8 mouse cellular contexts compared by ENCODE assay signal in genomic region chr16:35022242-35023137, GRCm38 (mm10). TPM values are rescaled to one million over a fixed set of nuclear protein-coding genes. Genes with fewer than 3 reads are reported as not detected.
DNase-seq lines count a peak whose midpoint lies in the region; ATAC-seq lines count a peak whose summit lies in the region.

Gene Hacd2, plus strand, starts transcription at chr16:35022428.

- under 1% methylated on average over 84 of the region's 97 CpGs for WGBS in hindbrain, embryonic 12.5 days

- H3K36me3 ChIP-seq in hindbrain, embryonic 12.5 days, result peaks cover 3% of the 10 kb centered on the region; the same call in 1 of the 2 replicates

- H3K4me3 ChIP-seq in hindbrain, embryonic 12.5 days, result peak within 1 kb of the TSS; percentile 90

- 0 out of 2 replicates have a peak, but pooled peaks cover 4% of the 10 kb centered on the region for H3K4me1 ChIP-seq in hindbrain, embryonic 12.5 days

- ATAC-seq in hindbrain, embryonic 12.5 days (ENCODE audit: low FRiP score), result peak; percentile 98

- H3K9ac ChIP-seq in hindbrain, embryonic 12.5 days, result peak within 1 kb of the TSS; percentile 86

- H3K27me3 ChIP-seq in hindbrain, embryonic 12.5 days, result peaks cover 27% of the 10 kb centered on the region

- peak within 1 kb of the TSS; percentile 91 for H3K27ac ChIP-seq in hindbrain, embryonic 12.5 days

- DNase-seq in Muller cell, postnatal 12 days (ENCODE audit: inconsistent ontology term), result peak; percentile 96
- peak; percentile 95 for DNase-seq in cerebellum, adult 9-11 months
- DNase-seq in frontal cortex, postnatal 10 days (ENCODE audit: low spot score in 2 of 2), result peak; percentile 91 to 95
- peak; percentile 91 to 95 for DNase-seq in layer of hippocampus, postnatal 14 days (ENCODE audit: low spot score in 2 of 2)
- peak; percentile 95 for DNase-seq in lung, postnatal 14 days
- peak; percentile 80 for DNase-seq in retina, adult 2 months (ENCODE audit: low read depth, low spot score)
- DNase-seq in thymus, postnatal 36 days, result peak; percentile 94 to 95

- H3K4me2 ChIP-seq in hindbrain, embryonic 12.5 days (replicated peaks), result peak within 1 kb of the TSS; percentile 62

- no peaks in the 10 kb centered on the region for H3K9me3 ChIP-seq in hindbrain, embryonic 12.5 days (replicated peaks)

RNA-seq across cellular contexts. Expression of gene Hacd2, which starts in this region (rescaled TPM):
- 37.9 and 42.5 TPM in 2 replicates for polyA plus RNA-seq in hindbrain, embryonic 12.5 days (2016; fragmentation: Nextera tagmentation; extraction: Ambion mirVana)
- total RNA-seq in layer of hippocampus, postnatal 14 days (2021), result 10 to 100 TPM; 41.0 to 45.5 TPM

Comparison
In these comparisons a context has a peak if more than half of its experiments do, and no peak if none do; other contexts are left out.
1. Peak in every context shown above with its lines: DNase-seq, ATAC-seq, H3K4me3 ChIP-seq and H3K27ac ChIP-seq.